Mouse (Mus musculus) cerebellum, adult 9-11 months (tissue): ENCODE data around the gene Inpp5k.

ENCODE experiments used
- DNase-seq: peaks from one replicate; pipeline ENCODE4 v3.0.0; 2022

The Inpp5k gene

DNA sequence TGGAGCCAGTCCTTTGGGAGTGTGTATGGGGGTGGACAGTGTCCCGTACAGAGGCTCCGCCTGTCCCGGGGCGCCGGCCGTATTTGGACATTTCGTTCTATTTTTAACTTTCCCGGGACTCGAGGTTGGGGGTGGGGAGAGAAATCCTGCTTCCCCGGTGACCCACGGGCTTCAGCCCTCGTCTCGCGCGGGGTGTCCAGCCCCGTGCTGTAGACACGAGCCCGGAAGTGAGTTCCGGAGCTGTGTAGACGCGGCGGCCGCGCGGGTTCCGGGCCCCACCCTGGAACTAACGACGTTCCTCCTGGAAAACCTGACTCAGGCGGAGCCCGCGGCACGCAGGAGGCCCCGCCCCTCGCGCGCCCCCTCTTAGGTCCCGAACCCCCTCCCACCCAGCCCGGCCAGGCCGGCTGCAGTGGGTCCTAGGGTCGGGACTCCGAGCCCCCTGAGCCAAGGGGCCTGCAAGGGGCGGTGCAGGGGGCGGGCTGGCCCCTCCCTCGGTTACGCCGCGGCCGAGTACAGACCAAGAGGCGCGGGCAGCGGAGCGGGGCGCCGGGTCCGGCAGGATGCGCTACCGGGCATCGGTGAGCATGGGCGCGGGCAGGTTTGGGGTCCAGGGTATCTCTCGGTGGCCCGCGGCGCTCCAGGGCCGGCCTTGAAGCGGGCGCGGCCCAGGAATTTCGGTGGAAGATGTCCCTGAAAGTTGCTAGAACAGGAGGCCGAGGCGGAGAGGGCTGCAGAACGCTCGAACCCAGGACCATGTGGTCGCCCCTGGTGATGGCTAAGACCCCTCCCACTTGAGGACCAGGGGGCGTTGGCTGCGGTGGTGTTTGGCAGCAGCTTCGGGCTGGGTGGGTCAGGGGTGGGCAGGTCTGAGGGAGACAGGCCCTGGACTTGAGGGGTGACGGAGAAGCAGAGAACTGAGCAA is 25.1 kb downstream of the Inpp5k start:
- peak; percentile 78 for DNase-seq

DNA sequence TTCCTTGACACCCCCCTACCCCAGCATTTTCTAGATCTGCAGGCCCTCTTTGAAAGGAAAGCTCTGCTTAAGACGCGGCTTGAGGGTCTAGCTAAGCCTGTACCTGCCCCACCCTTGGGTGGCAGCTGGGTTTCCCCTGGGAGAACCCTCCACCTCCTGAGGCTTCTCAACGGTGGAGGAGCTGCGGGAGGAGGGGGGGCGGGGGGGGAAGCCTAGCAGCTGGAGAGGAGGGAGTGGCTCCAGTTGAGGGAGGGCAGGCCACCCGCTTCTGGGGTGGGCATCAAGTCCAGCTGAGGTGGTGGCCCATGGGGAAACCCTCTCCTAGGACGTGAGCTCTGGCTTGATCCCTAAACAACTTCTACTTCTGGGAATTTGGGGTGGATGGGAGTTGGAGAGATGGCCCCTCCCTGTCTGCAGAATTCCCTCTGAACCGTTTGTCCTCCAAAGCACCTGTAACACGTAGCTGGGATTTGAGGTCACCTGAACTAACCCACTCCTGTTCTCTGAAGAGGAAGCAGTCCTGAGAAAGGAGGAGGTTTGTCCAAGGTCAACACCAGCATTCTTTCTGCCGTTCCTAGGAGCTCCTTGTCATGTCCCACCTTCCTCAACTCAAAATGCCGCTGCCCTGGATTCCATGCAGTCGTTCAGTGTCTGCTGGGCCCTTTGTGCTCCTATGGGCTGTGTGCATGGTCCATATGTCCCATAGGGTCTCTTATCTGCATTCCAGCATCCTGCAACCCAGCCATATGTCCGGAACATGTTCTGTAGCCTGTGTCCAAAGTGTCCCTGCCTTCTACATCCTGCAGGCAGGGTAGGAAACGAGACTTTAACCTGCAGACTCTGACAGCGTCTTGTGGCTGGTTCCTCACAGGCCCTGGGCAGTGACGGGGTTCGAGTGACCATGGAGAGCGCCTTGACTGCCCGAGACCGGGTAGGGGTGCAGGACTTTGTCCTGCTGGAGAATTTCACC is 26.1 kb downstream of the Inpp5k start:
- DNase-seq, result no peak

DNA sequence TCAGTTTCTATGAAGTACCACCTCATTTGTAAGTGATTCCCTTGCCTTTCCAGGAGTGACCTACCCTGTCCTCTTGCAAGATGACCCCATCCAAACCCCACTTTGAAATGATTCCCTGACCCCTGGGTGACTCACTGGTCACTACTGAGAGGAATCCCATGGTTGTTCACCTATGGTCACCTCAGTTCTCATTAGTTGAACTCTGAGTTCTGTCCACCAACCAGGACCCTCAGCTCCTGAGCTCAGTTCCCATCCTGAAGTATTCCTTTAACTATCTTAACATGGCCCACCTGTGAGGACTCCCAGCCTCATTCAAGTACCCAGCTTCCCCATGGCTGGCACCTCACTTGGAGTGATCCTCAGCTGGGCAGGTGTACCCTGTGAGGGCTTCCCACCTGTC is 27.1 kb downstream of the Inpp5k start:
- no peak for DNase-seq

DNA sequence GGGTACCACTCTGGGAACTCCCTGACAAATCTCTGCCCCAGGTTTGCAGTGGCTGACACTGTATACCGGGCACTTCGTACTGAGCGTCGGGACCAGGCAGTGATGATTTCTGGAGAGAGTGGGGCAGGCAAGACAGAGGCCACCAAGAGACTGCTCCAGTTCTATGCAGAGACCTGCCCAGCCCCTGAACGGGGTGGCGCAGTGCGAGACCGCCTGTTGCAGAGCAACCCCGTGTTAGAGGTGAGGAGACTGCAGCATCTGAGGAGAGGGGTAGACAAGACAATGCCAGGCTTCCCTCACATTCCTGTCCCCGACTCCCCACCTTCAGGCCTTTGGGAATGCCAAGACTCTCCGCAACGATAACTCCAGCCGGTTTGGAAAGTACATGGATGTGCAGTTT is 27.5 kb downstream of the Inpp5k start:
- DNase-seq, result no peak

DNA sequence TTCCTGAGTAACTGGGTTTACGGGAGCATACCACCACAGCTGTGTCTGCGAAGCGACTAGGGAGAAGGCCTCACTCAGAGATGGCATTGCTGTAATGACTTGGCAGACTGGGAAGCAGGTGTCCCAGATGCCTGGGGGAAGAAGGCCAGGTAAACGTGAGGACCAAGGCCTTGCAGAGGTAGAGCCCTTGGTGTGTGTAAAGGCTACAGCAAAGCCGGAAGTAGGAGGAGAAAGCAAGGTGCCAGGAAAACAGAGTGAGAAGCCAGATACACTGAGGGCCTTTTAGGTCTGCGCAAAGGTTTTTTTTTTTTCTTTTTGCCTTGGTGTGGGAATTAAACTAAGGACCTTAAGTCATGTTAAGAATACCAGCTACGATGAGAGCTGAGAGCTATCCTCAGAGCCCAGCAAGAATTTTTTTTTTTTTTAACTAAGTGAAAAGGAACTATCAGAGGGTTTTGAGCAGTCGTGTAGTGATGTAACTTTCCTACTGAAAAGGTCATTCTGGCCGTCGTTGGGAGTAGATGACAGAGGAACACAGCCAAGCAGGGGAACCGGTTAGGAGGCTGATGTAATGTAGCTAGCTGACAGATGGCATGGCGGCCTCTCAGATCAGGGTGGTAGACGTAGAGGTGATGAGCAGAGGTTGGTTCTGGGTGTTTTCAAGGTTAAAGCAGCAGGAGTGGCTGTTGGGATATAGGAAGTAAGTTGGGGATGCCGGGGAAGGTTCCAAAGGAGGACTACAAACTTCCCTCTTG is 28.4 kb downstream of the Inpp5k start:
- DNase-seq, result no peak

DNA sequence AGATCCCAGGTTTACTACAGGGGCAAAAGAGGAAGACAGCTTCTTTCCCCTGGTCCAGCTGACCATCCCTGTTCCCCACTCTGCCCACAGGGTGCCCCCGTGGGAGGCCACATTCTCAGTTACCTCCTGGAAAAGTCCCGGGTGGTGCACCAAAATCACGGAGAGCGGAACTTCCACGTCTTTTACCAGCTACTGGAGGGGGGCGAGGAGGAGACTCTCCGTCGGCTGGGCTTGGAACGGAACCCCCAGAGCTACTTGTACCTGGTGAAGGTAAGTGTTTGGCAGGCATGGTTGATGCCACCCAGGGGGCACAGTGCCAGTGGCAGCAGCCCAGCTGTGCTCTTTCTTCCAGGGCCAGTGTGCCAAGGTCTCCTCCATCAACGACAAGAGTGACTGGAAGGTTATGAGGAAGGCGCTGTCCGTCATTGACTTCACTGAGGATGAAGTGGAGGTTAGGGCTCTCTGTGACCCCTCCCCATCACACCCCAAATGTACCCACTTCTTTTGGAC is 29.3 kb downstream of the Inpp5k start:
- no peak for DNase-seq

DNA sequence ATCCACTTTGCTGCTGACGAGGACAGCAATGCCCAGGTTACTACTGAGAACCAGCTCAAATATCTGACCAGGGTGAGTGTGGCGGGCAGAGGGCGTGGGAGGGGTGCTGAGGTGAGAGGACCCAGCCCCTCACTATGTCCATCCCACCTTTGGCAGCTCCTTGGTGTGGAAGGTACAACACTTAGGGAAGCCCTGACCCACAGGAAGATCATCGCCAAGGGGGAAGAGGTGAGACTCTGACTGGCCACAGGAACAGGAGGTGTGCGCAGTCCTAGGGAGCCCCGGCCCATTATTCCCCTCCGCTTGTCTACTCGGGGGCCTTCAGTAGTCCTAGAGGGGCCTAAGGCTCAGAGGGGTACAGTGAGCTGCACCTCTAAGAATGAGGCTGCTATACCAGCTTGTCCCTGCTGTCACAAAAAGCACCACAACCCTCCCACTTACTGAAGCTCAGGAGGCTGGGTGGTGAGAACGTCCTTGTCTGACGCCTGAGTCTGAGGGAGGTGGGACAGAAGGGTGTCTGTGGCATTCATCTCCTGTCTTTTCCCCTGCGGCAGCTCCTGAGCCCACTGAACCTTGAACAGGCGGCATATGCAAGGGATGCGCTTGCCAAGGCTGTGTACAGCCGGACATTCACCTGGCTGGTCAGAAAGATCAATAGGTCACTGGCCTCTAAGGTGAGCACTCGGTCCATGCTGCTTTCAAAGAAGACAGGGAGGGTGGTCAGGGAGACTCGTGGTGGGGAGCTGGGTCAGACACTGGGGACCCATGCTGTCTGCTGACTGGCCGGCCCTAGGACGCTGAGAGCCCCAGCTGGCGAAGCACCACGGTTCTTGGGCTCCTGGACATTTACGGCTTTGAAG is 30.4 kb downstream of the Inpp5k start:
- DNase-seq, result no peak

DNA sequence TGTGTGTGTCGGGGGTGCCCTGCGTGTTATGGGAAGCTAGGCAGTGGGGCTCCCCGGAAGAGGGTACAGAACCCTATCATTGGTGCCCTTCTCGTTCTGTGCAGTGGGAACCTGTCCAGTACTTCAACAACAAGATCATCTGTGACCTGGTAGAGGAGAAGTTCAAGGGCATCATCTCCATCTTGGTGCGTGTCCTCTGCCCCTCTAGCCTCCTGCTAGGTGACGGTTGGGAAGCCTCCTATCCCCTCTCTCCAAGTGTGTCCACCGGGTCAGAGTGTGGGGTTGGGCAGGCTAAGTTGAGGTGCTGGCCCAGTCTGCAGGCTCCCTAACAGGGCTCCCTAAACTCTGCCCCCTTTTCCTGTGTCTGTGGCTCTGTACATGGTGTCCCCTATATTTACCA is 31.3 kb downstream of the Inpp5k start:
- DNase-seq, result no peak

DNA sequence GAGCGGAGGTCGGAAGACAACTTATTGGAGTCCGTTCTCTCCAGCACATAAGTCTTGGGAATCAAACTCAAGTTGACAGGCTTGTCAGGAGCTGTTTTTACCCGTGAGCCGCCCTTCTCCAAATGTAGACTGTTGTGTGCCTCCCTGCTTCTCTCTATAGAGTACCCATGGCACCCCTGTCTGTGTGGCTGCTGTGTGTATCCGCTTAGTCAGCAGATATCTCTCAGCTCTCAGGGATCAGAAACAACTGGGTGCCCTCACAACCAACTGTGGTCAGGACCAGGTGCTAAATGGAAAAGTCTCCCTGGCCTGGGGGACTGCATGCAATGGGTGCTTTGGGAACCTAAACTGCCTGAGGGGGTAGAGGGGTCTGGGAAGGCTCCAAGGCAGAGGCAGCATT is 35.5 kb downstream of the Inpp5k start:
- no peak for DNase-seq

DNA sequence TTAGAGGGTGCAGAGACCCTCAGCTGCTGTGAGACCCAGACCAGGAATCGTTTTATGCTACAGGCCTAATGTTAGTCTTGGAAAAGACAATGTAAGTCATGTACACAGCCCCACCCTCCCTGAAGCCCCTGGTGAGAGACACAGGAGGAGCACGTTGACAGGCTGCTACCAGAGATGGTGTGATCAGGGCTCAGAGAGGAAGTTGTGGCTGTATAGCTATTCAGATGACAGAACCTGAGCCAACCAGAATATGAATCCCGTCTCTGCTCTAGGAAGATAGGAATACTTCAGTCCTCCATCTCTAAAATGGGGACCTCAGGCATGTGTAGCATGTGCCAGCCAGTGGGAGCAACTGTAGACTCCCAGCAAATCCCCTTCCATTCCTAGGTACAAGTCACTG is 37.8 kb downstream of the Inpp5k start:
- no peak for DNase-seq

DNA sequence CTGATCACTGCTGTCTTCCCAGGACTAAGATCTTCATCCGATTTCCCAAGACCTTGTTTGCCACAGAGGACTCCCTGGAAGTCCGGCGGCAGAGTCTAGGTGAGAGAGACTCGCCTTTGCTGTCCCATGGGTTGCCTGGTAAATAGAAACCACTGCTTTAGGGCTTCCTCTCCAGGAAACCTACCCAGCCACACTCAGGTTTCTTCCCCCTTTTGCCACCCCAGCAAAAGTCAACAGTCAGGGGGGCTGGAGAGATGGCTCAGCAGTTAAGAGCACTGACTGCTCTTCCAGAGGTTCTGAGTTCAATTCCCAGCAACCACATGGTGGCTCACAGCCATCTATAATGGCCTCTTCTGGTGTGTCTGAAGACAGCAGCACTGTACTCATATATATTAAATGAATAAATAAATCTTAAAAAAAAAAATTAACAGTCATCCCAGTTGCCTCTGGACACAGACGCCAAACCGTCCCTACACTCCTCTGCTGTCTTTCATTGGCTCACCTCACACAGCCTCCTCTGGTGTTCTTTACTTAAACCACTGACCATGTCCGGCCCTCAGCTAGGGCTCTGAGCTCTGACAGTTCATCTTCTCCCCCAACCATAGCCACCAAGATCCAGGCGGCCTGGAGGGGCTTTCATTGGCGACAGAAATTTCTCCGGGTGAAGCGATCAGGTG is 38.5 kb downstream of the Inpp5k start:
- DNase-seq, result no peak

DNA sequence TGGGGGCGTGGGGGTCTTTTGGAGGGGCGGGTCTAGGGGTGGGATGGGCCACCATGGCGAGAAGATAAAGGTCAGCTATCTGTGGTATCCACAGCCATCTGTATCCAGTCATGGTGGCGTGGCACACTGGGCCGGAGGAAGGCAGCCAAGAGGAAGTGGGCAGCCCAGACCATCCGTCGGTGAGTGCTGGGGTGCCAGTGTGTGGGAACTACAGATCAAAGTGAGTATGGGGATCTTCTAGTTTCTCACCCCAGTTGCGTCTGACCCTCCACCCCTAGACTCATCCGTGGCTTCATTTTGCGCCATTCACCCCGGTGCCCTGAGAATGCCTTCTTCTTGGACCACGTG is 39.0 kb downstream of the Inpp5k start:
- no peak for DNase-seq

DNA sequence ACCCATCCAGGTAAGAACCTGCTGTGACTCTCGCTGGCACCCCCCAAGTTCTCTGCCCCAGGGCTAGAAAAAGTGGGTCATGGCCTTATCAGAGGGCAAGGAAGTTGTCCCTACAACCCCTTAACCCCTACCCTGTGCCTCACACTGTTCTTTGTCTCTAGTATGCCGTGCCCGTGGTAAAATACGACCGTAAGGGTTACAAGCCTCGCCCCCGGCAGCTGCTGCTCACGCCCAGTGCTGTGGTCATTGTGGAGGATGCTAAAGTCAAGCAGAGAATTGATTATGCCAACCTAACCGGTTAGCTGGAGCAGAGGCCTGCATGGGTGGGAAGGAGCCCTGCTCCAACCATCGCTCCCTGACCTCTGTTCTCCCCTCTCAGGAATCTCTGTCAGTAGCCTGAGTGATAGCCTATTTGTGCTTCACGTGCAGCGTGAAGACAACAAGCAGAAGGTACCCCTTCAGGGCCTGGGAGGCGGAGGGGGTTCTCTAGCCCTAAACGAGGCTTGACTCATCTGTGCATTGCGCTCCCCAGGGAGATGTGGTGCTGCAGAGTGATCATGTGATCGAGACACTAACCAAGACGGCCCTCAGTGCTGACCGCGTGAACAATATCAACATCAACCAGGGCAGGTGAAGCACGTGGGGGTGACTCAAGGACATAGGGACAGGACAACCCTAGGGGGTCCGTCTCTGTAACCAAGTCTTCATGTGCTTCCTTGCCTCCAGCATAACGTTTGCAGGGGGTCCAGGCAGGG is 40.8 kb downstream of the Inpp5k start:
- DNase-seq, result no peak

DNA sequence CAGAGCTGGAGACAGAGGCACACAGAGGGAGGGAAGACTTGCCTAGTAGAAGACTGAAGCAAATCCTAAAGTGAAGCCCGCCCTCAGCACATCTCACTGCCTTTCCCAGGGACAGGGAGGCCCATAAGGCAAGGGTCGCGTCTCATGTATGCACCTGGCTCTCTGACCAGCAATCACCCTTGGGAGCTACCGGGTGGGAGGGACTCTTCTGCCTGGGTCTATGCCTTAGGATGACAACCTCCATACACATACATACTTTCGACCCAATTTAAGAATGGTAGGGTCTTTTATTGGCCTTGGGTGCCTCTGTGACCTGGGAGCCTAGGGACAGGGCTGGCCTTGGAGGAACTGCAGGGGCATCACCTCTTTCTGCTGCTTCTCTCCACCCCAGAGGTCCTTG is 42.6 kb downstream of the Inpp5k start:
- no peak for DNase-seq

DNA sequence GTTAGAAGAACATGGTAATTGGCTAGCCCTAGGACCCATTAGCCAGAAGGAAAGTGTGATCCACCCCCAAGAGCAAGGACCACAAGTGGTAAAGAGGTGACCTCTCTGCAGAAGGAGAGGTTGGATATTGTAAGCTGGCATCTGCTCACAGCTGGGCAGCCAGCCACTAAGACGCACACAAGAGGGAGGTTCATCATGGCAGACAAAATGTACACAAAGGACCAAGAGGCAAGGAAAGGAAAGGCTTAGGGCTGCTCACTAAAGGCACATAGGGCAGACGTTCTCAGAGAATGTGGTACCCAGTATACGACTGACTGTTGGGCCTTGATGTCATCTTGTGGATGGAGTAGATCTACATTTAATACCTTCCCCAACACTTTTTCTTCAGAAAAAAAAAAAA is 44.1 kb downstream of the Inpp5k start:
- no peak for DNase-seq

DNA sequence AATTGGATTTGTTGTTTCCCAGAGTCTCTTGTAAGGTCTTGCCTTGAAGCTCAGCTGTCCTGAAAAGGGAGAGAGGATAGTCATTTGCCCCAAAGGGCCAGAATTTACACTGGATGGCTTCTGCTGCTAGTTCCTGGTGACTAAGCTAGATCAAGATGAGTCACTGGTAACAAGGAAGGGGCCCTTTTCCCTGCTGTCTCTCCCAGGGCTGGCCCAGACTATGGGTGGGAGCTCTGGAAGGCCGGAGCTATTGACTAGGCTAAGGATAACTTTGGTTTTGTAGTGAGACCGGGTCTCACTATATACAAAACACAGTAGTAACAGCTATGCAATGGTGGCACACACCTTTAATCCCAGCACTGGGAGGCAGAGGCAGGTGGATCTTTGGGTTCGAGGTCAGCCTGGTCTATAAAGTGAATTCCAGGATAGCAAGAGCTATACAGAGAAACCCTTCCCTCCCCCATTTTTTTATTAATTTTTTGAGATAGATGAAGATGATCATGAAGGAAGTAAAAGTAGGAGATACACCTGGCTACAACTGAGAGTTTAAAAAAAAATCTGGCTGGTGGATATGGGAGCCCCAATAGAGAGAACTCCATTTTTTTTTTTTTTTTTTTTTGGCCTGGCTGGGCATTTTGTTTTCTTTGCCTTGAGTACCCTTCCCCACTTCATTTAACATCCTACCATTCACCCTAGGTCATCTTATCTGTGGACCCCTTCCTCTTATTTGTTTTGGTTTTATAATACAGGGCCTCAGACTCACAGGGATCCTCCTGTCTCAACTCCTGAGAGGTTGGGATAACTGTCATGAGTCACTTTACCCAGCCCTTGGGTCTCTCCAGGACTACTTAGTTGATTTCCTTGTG is 47.3 kb downstream of the Inpp5k start:
- peak; percentile 33 for DNase-seq

DNA sequence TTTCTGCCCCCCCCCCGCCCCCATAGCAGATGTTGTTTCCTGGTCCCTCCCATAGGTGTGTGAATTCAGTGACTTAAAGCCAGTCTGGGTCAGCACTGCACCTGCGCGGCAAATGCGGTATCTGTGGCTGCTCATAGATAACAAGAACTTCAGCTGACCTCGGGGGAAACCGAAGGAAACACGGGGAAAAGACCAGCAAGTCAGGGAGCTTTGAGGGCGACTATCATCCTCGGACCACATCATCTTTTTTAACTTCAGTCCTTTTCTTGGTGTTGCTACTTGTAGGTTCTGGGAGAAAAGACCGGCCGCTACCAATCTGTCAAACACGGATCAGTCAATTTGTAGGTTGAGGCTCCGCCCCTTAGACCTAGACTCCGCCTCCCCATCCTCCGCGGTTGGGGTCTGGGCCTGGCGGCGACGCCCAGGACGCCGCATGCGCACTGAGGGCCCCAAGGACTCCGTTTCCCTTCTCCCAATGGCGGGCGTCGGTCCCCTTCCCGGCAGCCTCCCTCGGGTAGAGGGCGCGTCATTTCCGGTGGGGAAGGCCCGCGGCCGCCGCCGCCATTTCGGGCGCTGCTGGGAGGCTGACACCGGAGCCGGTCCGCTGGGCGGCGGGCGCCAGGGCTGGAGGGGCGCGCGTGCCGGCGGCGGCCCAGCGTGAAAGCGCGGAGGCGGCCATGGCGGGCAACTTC is 48.1 kb downstream of the Inpp5k start, which contains the start of gene Crk:
Crk (plus strand) TSS at position 513 of the 692 bp plus-strand sequence.
- DNase-seq, result peak; percentile 99

DNA sequence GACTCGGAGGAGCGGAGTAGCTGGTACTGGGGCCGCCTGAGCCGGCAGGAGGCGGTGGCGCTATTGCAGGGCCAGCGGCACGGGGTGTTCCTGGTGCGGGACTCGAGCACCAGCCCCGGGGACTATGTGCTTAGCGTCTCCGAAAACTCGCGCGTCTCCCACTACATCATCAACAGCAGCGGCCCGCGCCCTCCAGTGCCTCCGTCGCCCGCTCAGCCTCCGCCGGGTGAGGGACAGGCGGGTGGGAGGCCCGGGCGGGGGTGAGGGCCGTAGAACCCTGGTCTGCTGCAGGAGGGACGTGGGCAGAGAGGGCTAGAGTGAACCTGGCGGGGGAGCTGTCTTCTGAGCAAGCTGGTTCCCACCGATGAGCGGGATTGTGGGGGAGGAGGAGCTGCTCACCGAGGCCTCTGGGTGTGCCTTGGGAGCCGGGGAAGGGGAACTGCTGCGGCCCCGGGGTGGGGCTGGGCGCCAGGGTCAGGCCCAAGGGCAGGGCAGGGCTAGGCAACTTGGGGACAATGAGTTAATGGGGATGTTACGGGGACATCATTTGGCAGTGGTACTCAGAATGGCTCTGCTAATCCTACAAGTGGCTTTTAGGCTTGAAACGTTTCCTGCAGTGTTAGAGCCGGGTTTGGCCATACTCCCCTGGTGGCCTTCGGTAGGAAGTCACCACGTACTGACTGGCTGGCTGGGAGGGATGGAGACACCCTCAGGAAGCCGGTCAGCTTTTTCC is 48.8 kb downstream of the Inpp5k start:
- peak; percentile 76 for DNase-seq
